Mouse (Mus musculus) frontal cortex, postnatal 36 days (tissue): Measurements from ENCODE around the gene Pa2g4.

ENCODE experiments used
- DNase-seq, 2 experiments: peaks; one replicate each; pipeline ENCODE4 v3.0.0; 2022; ENCODE audit warnings: low spot score in 2 of 2

Gene Pa2g4

GRCm38 (mm10) chr10:128536266-128536940 lies 29.4 kb downstream of the Pa2g4 start:
- peak; percentile 84 to 92 for DNase-seq

- DNase-seq: no peak
Observed at GRCm38 (mm10) chr10:128535624-128536265, 30.0 kb downstream of the Pa2g4 start.

GRCm38 (mm10) chr10:128535206-128535605 lies 30.6 kb downstream of the Pa2g4 start:
- no peak for DNase-seq

GRCm38 (mm10) chr10:128526366-128527356 lies 39.1 kb downstream of the Pa2g4 start:
- DNase-seq: no peak

- DNase-seq: peak; percentile 80 to 90
Observed at GRCm38 (mm10) chr10:128525671-128526308, 40.0 kb downstream of the Pa2g4 start, which contains the start of gene Esyt1. Esyt1 (minus strand) TSS chr10:128525871.

GRCm38 (mm10) chr10:128524732-128525662 lies 40.8 kb downstream of the Pa2g4 start:
- DNase-seq: peak; percentile 37 to 47

- DNase-seq: no peak
Observed at GRCm38 (mm10) chr10:128524111-128524731, 41.6 kb downstream of the Pa2g4 start.

- DNase-seq: no peak
Observed at GRCm38 (mm10) chr10:128522351-128522750, 43.4 kb downstream of the Pa2g4 start.

- DNase-seq: no peak
Observed at GRCm38 (mm10) chr10:128520591-128520990, 45.2 kb downstream of the Pa2g4 start.

GRCm38 (mm10) chr10:128518833-128519232 lies 47.0 kb downstream of the Pa2g4 start:
- peak; percentile 29 to 48 for DNase-seq

- no peak for DNase-seq
Observed at GRCm38 (mm10) chr10:128516677-128517076, 49.1 kb downstream of the Pa2g4 start.

GRCm38 (mm10) chr10:128516029-128516428 lies 49.8 kb downstream of the Pa2g4 start:
- no peak for DNase-seq

- no peak for DNase-seq
Observed at GRCm38 (mm10) chr10:128515044-128515443, 50.7 kb downstream of the Pa2g4 start.

- DNase-seq: no peak
Observed at GRCm38 (mm10) chr10:128511761-128512160, 54.0 kb downstream of the Pa2g4 start.

GRCm38 (mm10) chr10:128511189-128511588 lies 54.6 kb downstream of the Pa2g4 start:
- no peak for DNase-seq

GRCm38 (mm10) chr10:128510301-128510700 lies 55.5 kb downstream of the Pa2g4 start:
- no peak for DNase-seq

GRCm38 (mm10) chr10:128509831-128510230 lies 56.0 kb downstream of the Pa2g4 start:
- no peak for DNase-seq

GRCm38 (mm10) chr10:128509203-128509602 lies 56.6 kb downstream of the Pa2g4 start:
- DNase-seq: no peak

GRCm38 (mm10) chr10:128508260-128508659 lies 57.5 kb downstream of the Pa2g4 start:
- DNase-seq: no peak
